Mouse (Mus musculus) embryonic facial prominence, embryonic 14.5 days (tissue): ENCODE data around the gene Ifitm6. TPM values are rescaled to one million over a fixed set of nuclear protein-coding genes. Genes with fewer than 3 reads are reported as not detected.

Source experiments
- ATAC-seq: fragments of 200-750 bp; cut with Nextera tagmentation; 2 replicates; pipeline ENCODE4 v1.8.0; 2017; ENCODE audit warnings: low read depth, moderate number of reproducible peaks, moderate TSS enrichment
- DNase-seq: peaks from one replicate; pipeline ENCODE4 v3.0.0-alpha.2; 2015; ENCODE audit warnings: low spot score
- H3K27ac ChIP-seq: fragments of 300-500 bp; sonication (generic); replicated peaks from 2 replicates; pipeline ENCODE4 v1.5.1; 2014; ENCODE audit warnings: low read depth, mild to moderate bottlenecking, low read length, moderate library complexity
- H3K27me3 ChIP-seq: fragments of 300-500 bp; sonication (generic); replicated peaks from 2 replicates; pipeline ENCODE4 v1.6.1; 2014; ENCODE audit warnings: low read length; ENCODE audit not compliant: control insufficient read depth, insufficient read depth
- H3K36me3 ChIP-seq: fragments of 300-500 bp; sonication (generic); 2 replicates; pipeline ENCODE4 v1.6.1; 2014; ENCODE audit warnings: low read length, mixed read lengths; ENCODE audit not compliant: control insufficient read depth, insufficient read depth
- H3K4me1 ChIP-seq: fragments of 300-500 bp; sonication (generic); 2 replicates; pipeline ENCODE4 v1.6.1; 2014; ENCODE audit warnings: antibody characterized with exemption, low read length; ENCODE audit not compliant: control insufficient read depth, insufficient read depth
- H3K4me2 ChIP-seq: fragments of 300-500 bp; sonication (generic); 2 replicates; pipeline ENCODE4 v1.6.1; 2014; ENCODE audit warnings: low read depth, mild to moderate bottlenecking, low read length, moderate library complexity, mixed read lengths
- H3K4me3 ChIP-seq: fragments of 300-500 bp; sonication (generic); 2 replicates; pipeline ENCODE4 v1.5.1; 2014; ENCODE audit warnings: low read depth, mild to moderate bottlenecking, low read length
- H3K9ac ChIP-seq: fragments of 300-500 bp; sonication (generic); 2 replicates; pipeline ENCODE4 v1.6.1; 2014; ENCODE audit warnings: low read depth, mild to moderate bottlenecking, low read length, moderate library complexity, mixed read lengths
- H3K9me3 ChIP-seq: fragments of 300-500 bp; sonication (generic); 2 replicates; pipeline ENCODE4 v1.6.1; 2016; ENCODE audit warnings: low read length; ENCODE audit not compliant: control insufficient read depth
- WGBS: fragments of 180-500 bp; shearing (Covaris S2); extraction: QIAGEN DNeasy Blood & Tissue Kit; methylation state at CpG from one replicate; pipeline ENCODE4 v1.1.7; 2014; 5-methylcytosine and 5-hydroxymethylcytosine counted together
- polyA plus RNA-seq: library from polyadenylated mRNA; unstranded; fragments of >200 nt; fragmentation: Nextera tagmentation; extraction: Ambion mirVana; gene quantifications from 2 replicates; pipeline ENCODE4 v1.2.1, GENCODE M21; 2014

The Ifitm6 gene
- polyA plus RNA-seq, 1 experiment from 2014 or later, result 2.1 TPM

GRCm38 (mm10) chr7:140997817-140998216 is 19.9 kb downstream of the Ifitm6 start:
- Histone ChIP-seq H3K36me3 (no peaks in the 10 kb centered on the region), H3K4me1 (no peaks in the 10 kb centered on the region), H3K27ac (no peak overlapping the region), H3K27me3 (no peaks in the 10 kb centered on the region), H3K9me3 (no peaks in the 10 kb centered on the region), H3K4me2 (no peak overlapping the region), H3K4me3 (no peak overlapping the region), H3K9ac (no peak overlapping the region)
- ATAC-seq (no peak), DNase-seq (no peak)
- WGBS, result 72% methylated on average over 1 of the region's 1 CpGs

- no peaks in the 10 kb centered on the region for H3K27me3 ChIP-seq
- H3K27ac ChIP-seq, result no peak overlapping the region
- no peak for ATAC-seq
- no peak overlapping the region for H3K9ac ChIP-seq
- no peak overlapping the region for H3K4me3 ChIP-seq
- H3K36me3 ChIP-seq, result no peaks in the 10 kb centered on the region
- H3K4me2 ChIP-seq, result no peak overlapping the region
- 87% methylated on average over 14 of the region's 14 CpGs for WGBS
- H3K9me3 ChIP-seq, result no peaks in the 10 kb centered on the region
- no peaks in the 10 kb centered on the region for H3K4me1 ChIP-seq
- DNase-seq, result no peak
Measured at GRCm38 (mm10) chr7:140991117-140991689, 26.5 kb downstream of the Ifitm6 start.

GRCm38 (mm10) chr7:140990622-140991021 is 27.1 kb downstream of the Ifitm6 start:
- no peak for ATAC-seq
- WGBS, result 66% methylated on average over 5 of the region's 5 CpGs
- H3K36me3 ChIP-seq, result no peaks in the 10 kb centered on the region
- no peaks in the 10 kb centered on the region for H3K27me3 ChIP-seq
- no peak overlapping the region for H3K4me2 ChIP-seq
- H3K9me3 ChIP-seq, result no peaks in the 10 kb centered on the region
- no peak overlapping the region for H3K9ac ChIP-seq
- H3K4me1 ChIP-seq, result no peaks in the 10 kb centered on the region
- no peak overlapping the region for H3K4me3 ChIP-seq
- no peak overlapping the region for H3K27ac ChIP-seq
- no peak for DNase-seq

- WGBS, result 54% methylated on average over 6 of the region's 6 CpGs
- no peaks in the 10 kb centered on the region for H3K4me1 ChIP-seq
- H3K27ac ChIP-seq, result no peak overlapping the region
- DNase-seq (no peak), ATAC-seq (no peak)
- H3K27me3 ChIP-seq, result no peaks in the 10 kb centered on the region
- no peak overlapping the region for H3K9ac ChIP-seq
- no peak overlapping the region for H3K4me3 ChIP-seq
- no peaks in the 10 kb centered on the region for H3K36me3 ChIP-seq
- no peaks in the 10 kb centered on the region for H3K9me3 ChIP-seq
- no peak overlapping the region for H3K4me2 ChIP-seq
Measured at GRCm38 (mm10) chr7:140990185-140990584, 27.5 kb downstream of the Ifitm6 start.

- 76% methylated on average over 4 of the region's 4 CpGs for WGBS
- Histone ChIP-seq H3K9ac (no peak overlapping the region), H3K36me3 (no peaks in the 10 kb centered on the region), H3K4me3 (no peak overlapping the region), H3K9me3 (no peaks in the 10 kb centered on the region), H3K4me1 (no peaks in the 10 kb centered on the region), H3K27me3 (no peaks in the 10 kb centered on the region), H3K27ac (no peak overlapping the region), H3K4me2 (no peak overlapping the region)
- no peak for ATAC-seq
- no peak for DNase-seq
Measured at GRCm38 (mm10) chr7:140989022-140989421, 28.7 kb downstream of the Ifitm6 start.

GRCm38 (mm10) chr7:140987182-140988138 is 30.3 kb downstream of the Ifitm6 start:
- no peak overlapping the region for H3K9ac ChIP-seq
- ATAC-seq, result no peak

GRCm38 (mm10) chr7:140982971-140983370 is 34.8 kb downstream of the Ifitm6 start:
- H3K4me1 ChIP-seq, result no peaks in the 10 kb centered on the region
- WGBS, result 88% methylated on average over 7 of the region's 7 CpGs
- no peak for DNase-seq
- no peaks in the 10 kb centered on the region for H3K9me3 ChIP-seq
- H3K4me3 ChIP-seq, result no peak overlapping the region
- H3K27me3 ChIP-seq, result no peaks in the 10 kb centered on the region
- no peak overlapping the region for H3K9ac ChIP-seq
- H3K27ac ChIP-seq, result no peak overlapping the region
- H3K4me2 ChIP-seq, result no peak overlapping the region
- no peak for ATAC-seq
- H3K36me3 ChIP-seq, result no peaks in the 10 kb centered on the region

More at GRCm38 (mm10) chr7:140987182-140988138, 30.3 kb downstream of the Ifitm6 start:
- DNase-seq, result peak; percentile 47
- Histone ChIP-seq H3K4me3 (no peak overlapping the region), H3K36me3 (no peaks in the 10 kb centered on the region), H3K4me2 (no peak overlapping the region), H3K27ac (no peak overlapping the region), H3K9me3 (no peaks in the 10 kb centered on the region), H3K4me1 (no peaks in the 10 kb centered on the region), H3K27me3 (no peaks in the 10 kb centered on the region)
- WGBS, result 68% methylated on average over 17 of the region's 17 CpGs

- 87% methylated on average over 8 of the region's 8 CpGs for WGBS
- Histone ChIP-seq H3K9me3 (no peaks in the 10 kb centered on the region), H3K9ac (no peak overlapping the region), H3K36me3 (no peaks in the 10 kb centered on the region), H3K27ac (no peak overlapping the region), H3K4me1 (no peaks in the 10 kb centered on the region), H3K4me2 (no peak overlapping the region), H3K4me3 (no peak overlapping the region), H3K27me3 (no peaks in the 10 kb centered on the region)
- DNase-seq, result no peak
- ATAC-seq, result no peak
Measured at GRCm38 (mm10) chr7:140981704-140982103, 36.0 kb downstream of the Ifitm6 start.
